ENCODE assay signal across 9 mouse cellular contexts in genomic region chr5:115928786-115929507, GRCm38 (mm10).
A peak's percentile ranks its signal among the peaks of the same experiment; 100 is the strongest.
DNase-seq lines count a peak whose midpoint lies in the region; ATAC-seq and TF ChIP-seq lines count a peak whose summit lies in the region.
"Had no signal": no experiment of that assay in that cellular context is flagged by ENCODE, and none has a peak within 500 bp of the region (broad histone marks: within the 10 kb centered on the region; RNA-seq: fewer than 3 reads in every experiment).

No protein-coding gene starts in this region.

- H3K27me3 ChIP-seq in forebrain, embryonic 12.5 days, result no peaks in the 10 kb centered on the region
- H3K27me3 ChIP-seq: hindbrain, embryonic 15.5 days had no signal

- H3K9me3 ChIP-seq in forebrain, embryonic 12.5 days, result no peaks in the 10 kb centered on the region
- H3K9me3 ChIP-seq: hindbrain, embryonic 15.5 days had no signal

- no peak overlapping the region for H3K4me3 ChIP-seq in lung, adult 2 months (replicated peaks; ENCODE audit: extremely low read depth, low read depth, low read length)
- no peak overlapping the region for H3K4me3 ChIP-seq in forebrain, embryonic 12.5 days (replicated peaks)
- H3K4me3 ChIP-seq: hindbrain, embryonic 15.5 days had no signal

- peak; percentile 27; the same call in 1 of the 2 replicates for TF ChIP-seq CTCF in lung, adult 2 months (IDR thresholded peaks at IDR 0.05; ENCODE audit: insufficient read depth, low read length)

- no peak overlapping the region for H3K9ac ChIP-seq in forebrain, embryonic 12.5 days
- H3K9ac ChIP-seq: hindbrain, embryonic 15.5 days had no signal

- H3K4me1 ChIP-seq in lung, adult 2 months (ENCODE audit: control insufficient read depth, insufficient read depth, low read length), result no peaks in the 10 kb centered on the region
- H3K4me1 ChIP-seq in forebrain, embryonic 12.5 days, result no peaks in the 10 kb centered on the region
- H3K4me1 ChIP-seq: hindbrain, embryonic 15.5 days had no signal

- H3K36me3 ChIP-seq in forebrain, embryonic 12.5 days (replicated peaks), result peaks cover 69% of the 10 kb centered on the region

- no peak for TF ChIP-seq POLR2A in lung, adult 2 months (IDR thresholded peaks at IDR 0.05; ENCODE audit: borderline replicate concordance, extremely low read depth, low read depth, low read length)

- ATAC-seq in forebrain, embryonic 12.5 days (ENCODE audit: low FRiP score), result no peak

- DNase-seq in cerebellum, postnatal 14 days, result peak; percentile 29 to 58
- no peak for DNase-seq in cerebellum, adult 11-12 months
- no peak for DNase-seq in lung, adult 2 months
- DNase-seq in lung, postnatal 25 days (ENCODE audit: low spot score), result no peak
- peak; percentile 83 for DNase-seq in adrenal gland, adult 2 months
- DNase-seq in lung, postnatal 10 days, result peak; percentile 39
- no peak for DNase-seq in right cerebral cortex, adult 18-20 months

- no peak overlapping the region for H3K4me2 ChIP-seq in forebrain, embryonic 12.5 days
- H3K4me2 ChIP-seq: hindbrain, embryonic 15.5 days had no signal

- WGBS in lung, adult 2 months, result 77% methylated on average over 16 of the region's 16 CpGs
- 86% methylated on average over 16 of the region's 16 CpGs for WGBS in forebrain, embryonic 12.5 days

- H3K27ac ChIP-seq in forebrain, embryonic 12.5 days, result no peak overlapping the region
- H3K27ac ChIP-seq: hindbrain, embryonic 15.5 days had no signal

Comparison
In these comparisons a context has a peak if more than half of its experiments do, and no peak if none do; other contexts are left out.
1. DNase-seq: peak in cerebellum, postnatal 14 days (2 of 2), adrenal gland, adult 2 months (single experiment) and lung, postnatal 10 days (single experiment); none in cerebellum, adult 11-12 months (single experiment), lung, adult 2 months (single experiment), lung, postnatal 25 days (single experiment) and right cerebral cortex, adult 18-20 months (single experiment).